Mouse (Mus musculus) A20 (cell line): Measurements from ENCODE around the gene Gpd1l.
"Not testable (repeated sequence)": the region's sequence is repeated elsewhere in the genome, so short reads cannot be mapped to it uniquely, and the experiment has no call there.

ENCODE experiments used
- DNase-seq: peaks from one replicate; pipeline ENCODE4 v3.0.0-alpha.2; 2011; ENCODE audit warnings: low read depth, low spot score

Gpd1l gene

DNA sequence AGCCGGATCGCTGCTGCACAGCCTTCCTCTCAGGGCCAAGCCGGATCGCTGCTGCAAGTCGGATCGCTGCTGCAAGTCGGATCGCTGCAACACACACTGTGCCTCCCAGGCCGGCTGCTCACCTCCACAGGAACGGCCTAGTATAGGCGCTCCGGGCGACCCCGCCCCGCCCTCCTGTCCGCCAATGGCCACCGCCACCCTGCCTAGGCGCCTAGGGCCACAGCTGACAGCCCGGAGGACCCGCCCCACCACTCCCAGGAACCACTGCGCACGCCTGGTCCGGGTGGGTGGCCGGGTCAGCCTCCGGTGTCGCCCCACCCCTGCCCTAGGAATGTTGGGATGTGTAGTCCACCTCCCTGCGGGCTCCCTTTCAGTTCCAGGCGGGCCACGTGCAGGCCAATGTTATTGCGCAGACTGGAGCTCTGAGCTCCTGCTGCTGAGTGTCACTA, at the start of gene Gpd1l:
Gpd1l (minus strand) TSS at position 265 of the 449 bp plus-strand sequence.
- DNase-seq, result peak; percentile 97

DNA sequence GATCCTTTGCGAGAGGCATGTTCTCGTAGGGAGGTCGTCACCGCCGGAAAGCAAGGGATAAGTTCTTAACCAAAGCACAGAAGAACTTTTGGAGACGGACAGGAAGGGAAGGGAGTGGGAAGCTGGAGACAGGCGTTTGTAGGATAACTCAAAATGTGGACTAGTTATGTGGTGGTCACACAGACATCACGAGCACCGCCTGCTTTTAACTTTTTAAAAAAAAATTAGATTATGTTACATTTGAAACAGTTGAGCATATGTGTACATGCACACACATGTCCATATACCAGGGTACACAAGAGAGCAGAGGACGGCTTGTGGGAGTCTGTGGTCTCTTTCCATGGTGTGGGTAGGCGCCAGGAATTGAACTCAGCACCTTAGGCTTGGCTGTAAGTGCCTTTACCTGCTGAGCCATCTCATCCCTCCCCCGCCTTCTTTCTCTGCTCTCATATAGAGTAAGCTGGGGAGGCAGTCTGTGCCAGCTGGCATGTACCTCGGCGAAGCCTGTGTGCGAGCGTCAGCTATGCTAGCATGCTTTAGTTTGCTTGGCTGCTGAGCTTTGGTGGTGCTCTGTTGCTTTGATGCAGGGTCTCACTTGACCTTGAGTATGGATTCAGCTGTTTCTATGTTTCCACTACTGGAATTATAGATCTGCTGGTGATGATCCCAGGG, 49.0 kb upstream of the Gpd1l start, which contains the start of gene Rps27rt:
Rps27rt (minus strand) TSS at position 51 of the 672 bp plus-strand sequence.
- DNase-seq, result no peak

DNA sequence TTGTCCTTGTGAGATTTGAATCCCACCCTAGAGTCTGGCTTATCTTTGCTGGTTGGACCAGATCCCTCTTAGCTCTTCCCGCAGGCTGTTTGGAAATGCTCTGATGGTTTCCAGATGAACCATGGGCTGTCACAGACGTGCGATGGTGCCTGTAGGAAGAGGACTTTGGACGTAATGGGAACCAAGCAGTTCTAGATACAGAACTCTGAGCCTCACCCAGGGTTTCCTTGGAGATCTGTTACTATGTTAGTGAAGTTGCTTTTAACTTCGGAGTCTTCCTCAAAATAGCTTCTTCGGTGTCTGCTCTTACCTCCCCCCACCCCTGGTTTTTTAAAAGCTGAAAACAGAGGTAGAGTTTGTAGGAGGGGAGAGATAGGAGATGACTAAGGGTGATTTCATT, 46.2 kb upstream of the Gpd1l start:
- DNase-seq, result no peak

DNA sequence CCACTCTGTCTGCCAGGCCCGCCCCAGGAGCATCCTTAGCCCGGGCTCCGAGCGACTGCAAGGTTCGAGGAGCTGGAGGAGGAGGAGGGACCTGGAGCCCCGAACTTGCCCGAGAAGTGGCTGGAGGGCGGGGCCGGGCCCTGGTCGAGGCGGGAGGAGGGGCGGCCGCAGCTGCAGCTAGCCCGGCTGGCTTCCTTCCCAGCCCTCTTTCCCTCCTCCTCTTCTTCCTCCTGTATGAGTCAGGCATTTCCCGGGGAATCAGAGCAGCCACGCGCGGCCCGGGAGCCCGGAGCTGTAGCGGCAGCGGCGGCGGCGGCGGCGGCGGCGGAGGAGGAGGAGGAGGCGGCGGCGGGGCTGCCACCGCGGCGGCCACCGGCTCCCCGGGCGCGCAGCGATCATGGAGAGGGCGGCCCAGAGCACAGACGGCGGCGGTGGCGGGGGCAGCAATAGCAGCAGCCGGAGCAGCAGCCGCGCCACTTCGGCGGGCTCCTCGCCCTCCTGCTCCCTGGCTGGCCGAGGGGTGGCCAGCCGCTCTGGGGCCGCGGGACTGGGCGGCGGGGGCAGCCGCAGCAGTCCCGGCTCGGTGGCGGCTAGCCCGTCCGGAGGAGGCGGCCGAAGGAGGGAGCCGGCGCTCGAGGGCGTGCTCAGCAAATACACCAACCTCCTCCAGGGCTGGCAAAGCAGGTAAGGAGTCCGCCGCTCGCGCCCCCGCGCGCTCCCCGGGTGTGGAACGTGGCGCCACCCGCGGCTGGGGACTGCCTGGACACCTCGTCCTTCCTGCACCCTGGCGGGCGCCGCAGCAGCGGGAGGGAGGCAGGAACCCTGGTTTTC, 44.7 kb upstream of the Gpd1l start, which contains the start of gene Osbpl10:
Osbpl10 (plus strand) TSS at position 289 of the 831 bp plus-strand sequence.
- DNase-seq, result no peak

DNA sequence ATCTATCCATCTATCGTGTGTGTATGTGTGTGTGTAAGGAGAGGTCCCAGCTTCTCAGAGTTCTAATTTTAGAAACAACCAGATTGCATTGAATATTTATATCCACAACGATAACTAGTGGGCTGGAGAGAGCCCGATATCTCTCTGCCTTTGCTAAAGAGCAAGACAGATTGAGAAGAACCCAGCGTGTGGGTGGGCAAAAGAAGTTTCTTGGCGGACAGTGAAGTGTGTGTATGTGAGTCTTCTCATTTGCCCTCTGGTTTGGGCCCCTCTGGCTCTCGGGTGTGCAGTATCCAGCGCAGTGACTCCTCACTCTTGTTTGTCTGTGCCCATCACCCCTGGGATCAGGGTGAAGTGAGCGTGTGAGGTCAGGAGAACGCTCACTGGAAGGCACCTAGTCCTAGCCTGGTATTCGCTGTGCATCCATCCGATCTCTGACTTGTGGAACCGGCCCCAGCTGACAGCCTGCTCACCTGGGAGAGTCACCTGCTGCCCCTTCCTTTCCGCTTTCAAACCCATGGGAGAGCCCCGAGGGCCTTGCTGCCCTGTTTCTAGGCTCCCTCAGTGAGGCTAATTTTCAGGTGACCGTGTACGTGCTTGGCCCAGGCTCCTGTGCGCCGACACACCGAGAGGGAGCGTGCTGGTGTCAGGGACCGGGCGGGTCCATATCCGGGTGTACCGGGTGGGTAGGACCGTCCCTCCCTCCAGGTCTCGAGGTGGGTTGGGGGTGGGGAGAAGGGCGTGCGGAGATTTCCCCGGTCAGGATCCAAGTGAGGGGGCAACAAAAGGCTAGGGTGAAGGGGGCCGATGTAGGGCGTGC, 43.9 kb upstream of the Gpd1l start:
- DNase-seq, result no peak

DNA sequence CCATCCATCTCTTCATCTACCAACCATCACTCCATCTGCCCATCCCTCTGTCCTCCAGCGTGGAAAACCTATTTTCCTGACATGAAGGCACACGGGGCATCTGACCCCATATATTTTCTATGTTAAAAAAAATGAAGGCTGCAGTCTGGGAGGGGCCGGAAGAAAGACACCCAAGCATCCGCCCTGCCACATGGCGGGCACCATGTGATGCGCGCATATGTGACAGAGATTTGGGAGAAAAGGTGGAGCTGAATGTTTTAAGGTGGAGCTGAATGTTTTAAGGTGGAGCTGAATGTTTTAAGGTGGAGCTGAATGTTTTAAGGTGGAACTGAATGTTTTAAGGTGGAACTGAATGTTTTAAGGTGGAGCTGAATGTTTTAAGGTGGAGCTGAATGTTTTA, 32.5 kb upstream of the Gpd1l start:
- DNase-seq, result not testable (repeated sequence)

DNA sequence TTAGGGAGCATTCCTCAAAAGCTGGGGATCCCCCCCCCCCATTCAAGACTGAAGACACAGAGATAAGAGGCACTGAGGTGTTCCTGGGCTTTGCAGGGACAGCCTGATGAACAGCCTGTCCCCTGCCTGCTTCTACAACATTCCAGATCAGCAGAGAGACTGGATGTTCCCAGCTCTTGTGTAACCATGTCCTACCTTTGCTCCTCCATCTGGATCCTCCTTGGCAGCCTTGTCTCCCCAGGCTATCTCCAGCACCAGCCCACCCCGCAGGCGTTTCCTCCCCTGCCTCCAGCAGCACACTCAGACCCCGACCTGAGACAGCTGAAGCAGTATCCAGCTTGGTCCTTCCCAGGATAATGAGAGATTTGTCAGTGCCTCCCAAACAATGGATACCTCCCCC, 30.3 kb upstream of the Gpd1l start:
- no peak for DNase-seq

DNA sequence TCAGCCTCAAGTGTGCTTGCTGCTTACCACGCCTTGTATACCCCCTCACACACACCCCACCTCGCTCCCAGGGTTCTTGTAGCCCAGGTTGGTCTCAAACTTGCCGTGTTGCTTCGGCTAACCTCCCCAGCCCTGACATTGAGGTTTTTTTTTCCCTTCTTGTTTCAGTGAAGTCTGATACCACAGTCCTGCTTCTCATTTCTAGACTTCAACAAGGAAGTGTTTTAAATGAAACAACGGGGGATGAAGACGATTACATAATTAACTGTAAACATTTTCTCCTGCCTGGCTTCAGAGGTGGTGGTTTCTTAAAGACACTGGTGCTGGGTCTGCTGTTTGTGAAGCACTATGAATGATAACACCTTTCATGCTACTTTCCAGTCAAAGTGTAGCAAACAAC, 27.1 kb upstream of the Gpd1l start:
- DNase-seq, result no peak

DNA sequence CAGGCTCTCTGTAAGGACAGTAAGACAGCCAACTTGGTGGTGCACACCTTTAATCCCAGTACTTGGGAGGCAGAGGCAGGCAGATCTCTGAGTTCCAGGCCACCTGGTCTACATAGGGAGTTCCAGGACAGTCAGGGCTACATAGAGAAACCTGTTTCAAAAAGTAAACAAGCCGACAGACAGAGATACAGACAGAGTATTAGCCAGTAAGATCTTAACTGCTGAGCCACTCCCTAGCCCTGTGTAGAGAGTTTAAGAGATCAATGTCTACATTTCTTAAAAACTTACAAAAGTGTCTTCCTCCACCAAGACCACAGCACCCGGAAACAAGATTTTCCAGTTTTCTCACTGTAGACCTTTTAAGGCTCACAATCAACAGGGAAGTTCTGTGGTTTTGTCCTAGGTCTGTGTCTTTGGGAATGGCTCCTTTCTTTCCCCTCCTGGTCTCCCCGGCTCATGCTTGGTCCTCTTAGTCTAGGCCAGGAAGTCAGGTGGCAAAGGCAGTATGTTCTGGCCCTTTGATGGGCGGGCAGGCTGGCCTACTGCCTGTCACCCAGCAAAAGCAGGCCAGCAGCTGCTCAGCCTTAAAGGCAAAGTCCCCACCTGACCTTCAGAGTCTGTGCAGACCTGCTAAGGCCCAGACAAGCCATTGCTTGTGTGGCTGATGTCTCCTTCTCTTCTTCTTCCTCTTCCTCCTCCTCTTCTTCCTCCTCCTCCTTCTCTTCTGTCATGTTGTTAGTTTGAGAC, 26.4 kb upstream of the Gpd1l start:
- no peak for DNase-seq

DNA sequence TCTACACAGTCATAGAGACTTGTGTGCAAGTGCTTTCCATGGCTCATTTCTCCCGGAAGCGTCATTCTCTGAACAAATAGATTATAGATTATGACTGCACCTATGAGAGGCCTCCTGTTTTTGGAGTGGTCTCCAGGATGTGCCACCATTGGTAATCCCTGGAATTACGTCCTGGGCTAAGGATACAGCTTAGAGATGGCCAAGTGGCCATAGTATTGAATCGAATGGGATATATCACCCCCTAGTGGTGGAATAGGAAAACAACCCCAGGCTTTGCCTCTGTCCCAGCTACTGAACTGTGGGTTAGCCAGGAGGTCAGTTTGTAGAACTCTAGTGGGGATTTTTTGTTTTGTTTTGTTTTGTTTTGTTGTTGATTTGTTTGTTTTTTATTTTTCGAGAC, 23.2 kb upstream of the Gpd1l start:
- DNase-seq, result peak; percentile 50

DNA sequence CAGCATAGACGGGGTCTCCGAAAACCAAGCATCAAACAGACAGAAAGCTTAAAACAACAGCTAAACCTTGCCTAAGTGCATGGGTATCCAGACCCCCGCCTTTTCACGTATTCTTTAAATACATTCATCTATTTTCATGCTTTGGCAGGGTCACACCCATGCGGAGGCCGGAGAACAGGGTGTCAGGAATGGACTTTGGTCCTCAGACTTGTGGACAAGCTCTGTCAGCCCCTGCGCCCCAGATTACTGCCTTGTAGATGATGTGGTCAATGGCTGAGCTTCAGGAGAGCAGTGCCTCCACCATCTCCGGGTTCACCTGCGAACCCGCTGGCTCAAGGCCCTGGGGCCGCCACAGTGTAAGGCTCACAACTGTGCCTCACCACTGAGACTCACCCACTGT, 21.6 kb upstream of the Gpd1l start:
- DNase-seq, result no peak

DNA sequence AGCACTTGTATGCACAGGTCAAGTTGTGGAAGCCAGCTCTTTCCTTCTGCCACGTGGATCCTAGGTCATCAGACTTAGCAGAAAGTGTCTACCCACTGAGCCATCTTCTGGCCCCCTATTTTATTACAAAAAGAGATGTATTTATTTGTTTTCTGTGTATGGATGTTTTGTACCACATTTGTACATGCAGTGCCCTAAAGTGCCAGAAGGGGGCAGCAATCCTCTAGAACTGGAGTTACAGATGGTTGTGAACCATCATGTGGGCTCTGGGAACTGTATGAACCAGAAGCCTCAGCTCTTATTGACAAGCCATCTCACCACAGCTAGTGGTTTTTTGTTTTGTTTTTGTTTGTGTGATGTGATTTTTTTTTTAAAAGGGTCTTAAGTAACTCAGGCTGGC, 19.1 kb upstream of the Gpd1l start:
- no peak for DNase-seq

DNA sequence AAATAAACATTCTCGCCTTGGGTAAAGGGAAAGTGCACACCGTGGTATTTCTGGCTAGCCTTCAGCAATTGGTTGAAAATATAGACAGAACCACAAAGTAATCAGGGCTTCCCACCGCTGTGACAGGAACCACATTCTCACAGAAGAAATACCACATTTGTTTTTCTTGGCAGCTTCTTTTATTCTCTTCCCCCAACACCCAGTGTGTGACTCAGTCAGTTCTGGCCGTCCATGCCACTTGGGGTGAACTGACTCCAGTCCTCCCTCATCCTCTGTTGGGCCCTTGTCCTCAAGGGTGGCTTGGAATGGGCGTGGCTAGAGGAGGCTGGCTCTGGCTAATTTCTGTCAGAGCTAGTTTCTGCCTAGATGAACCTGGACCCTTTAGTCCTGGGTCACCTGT, 14.6 kb upstream of the Gpd1l start:
- no peak for DNase-seq

DNA sequence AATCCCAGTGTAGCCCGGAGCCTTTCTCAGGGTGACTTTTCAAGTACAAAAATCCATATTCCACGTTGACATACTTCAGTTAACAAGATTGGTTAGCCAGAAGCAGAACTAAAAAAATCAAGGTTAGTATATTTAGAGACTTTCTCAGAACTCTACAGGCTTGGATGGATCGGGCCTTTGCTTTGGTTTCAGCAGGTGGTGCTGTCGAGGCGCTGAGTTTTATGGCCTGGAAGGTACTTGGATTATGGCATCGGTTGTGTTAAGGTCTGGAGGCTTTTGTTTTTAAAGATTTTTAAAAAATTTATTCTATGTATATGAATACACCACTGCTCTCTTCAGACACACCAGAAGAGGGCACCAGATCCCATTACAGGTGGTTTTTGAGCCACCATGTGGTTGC, 11.8 kb upstream of the Gpd1l start:
- DNase-seq, result peak; percentile 45

DNA sequence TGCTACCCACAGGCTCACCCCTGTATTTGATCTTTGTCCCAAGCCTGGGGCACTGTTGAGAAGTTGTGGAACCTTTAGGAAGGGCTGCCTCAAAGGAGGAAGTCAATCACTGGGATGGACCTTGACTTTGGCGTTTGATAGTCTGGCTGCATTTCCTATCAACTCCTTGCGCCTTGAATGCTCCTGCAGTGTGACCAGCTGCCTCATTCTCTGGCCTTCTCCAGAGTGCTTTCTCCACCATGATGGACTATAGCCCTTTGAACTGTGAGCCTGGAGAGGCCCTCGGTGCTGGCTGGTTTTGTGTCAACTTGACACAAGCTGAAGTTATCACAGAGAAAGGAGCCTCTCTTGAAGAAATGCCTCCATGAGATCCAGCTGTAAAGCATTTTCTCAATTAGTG, 10.9 kb upstream of the Gpd1l start:
- DNase-seq, result no peak

DNA sequence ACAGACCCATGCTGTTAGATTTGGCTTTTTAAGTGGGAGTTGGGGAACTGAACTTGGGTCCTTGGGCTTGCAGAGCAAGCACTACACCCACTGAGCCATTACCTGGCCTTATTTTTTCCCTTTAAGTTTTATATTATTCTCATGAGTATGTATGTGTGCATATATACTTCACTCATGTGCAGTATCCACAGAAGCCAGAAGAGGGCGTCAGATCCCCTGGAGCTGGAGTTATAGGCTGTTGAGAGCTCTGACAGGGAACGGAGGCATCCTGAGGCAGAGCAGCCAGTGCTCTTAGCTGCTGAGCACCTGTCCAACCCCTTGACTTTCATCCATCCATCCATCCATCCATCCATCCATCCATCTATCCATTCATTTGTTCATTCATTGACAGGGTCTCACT, 2.9 kb upstream of the Gpd1l start:
- DNase-seq, result no peak

DNA sequence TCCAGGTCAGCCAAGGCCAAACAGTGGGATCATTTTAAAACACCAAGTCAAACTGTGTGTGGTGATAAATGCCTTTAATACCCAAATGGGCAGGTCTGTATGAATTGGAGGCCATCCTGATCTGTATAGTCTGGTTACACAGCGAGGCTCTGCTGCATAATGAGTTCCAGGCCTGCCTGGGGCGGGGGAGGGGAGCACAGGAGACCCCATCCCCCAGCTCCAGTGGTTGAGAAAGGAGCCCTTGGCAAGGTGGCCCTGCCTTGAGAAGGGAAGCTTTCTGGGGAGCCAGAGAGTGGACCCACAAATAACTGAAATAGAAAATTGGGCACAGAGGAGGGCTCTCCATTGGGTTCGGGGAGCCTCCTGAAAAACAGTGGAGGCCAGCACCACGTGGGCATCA, 1.5 kb upstream of the Gpd1l start:
- DNase-seq, result no peak

DNA sequence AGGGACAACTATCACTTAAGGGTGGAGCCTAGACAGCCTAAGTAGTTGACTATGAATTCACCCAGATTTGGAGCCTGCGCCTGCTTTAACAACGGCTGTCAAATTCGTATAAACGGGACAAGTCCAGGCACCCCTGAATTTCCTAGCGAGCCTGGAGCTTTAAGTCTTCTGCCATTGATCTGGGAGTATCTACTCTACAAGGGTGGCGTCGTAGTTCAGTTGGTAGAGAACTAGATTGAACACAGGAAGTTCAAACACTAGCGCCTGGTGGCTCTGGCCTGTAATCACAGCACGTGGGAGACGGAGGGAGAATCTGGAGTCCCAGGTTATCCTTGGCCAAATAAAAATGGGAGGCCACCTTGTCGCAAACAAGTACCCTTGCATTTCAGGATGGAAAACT, 444 bp upstream of the Gpd1l start:
- no peak for DNase-seq

DNA sequence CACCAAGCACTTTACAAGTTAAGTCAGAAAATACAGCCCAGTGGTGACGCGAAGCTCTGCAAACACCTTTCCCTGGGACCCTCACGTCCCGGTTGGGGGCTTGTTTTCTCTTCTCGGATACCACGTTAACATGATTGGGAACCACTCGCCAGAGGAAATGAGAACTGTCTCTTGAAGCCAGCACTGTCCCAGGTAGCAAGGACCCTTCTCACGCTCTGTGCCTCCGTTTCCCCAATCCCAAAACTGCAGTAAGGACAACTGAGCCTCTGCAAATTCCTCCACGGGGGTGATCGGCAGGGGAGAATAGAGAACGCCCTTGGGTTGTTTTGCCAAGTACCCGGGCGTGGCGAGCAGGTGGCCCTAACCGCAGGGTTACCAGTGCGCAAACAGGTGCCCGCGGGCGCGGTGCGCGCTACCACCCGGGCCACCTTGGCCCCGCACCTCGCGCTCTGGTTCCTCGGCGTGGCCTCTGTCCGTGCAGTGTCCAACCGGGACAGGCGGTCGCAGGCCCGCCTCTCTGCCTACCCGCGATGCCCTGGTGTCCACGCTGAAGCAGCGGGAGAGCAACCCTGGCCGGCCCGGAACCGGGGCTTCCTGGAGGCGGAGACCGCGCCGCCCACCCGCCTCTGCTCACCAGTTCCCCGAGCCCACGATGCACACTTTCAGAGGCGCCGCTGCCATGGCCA, 607 bp downstream of the Gpd1l start:
- DNase-seq, result peak; percentile 83

DNA sequence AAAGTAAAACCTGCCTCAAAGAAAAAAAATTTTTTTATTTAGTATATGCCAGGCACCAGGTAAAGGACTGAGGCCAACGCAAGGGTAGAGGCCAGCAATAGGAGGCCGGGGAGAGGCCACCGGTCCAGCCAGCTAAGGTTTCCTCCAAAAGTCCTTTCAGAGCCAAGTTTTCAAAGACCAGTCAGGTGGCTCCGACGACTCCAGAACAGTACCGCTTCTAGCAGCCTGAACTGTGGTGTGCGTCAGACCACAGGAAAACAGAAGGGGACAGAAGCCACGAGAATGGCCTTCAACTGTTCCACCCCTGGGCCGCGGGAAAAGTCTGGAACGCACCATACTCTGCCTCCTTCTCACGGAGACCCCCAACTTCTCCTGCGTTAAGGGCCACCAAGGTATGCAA, 1.2 kb downstream of the Gpd1l start:
- DNase-seq, result no peak
